Mouse (Mus musculus) midbrain, embryonic 15.5 days (tissue): Measurements from ENCODE around the gene Rasal2. TPM values are rescaled to one million over a fixed set of nuclear protein-coding genes. Genes with fewer than 3 reads are reported as not detected.

Experiments used
- ATAC-seq: fragments of 200-750 bp; cut with Nextera tagmentation; replicated peaks from 2 replicates; pipeline ENCODE4 v1.8.0; 2017; ENCODE audit warnings: moderate TSS enrichment
- H3K27ac ChIP-seq: fragments of 300-500 bp; sonication (generic); 2 replicates; pipeline ENCODE4 v1.5.1; 2015; ENCODE audit warnings: mild to moderate bottlenecking, inconsistent platforms
- H3K27me3 ChIP-seq: fragments of 300-500 bp; sonication (generic); replicated peaks from 2 replicates; pipeline ENCODE4 v1.6.1; 2015; ENCODE audit warnings: inconsistent platforms
- H3K36me3 ChIP-seq: fragments of 300-500 bp; sonication (generic); replicated peaks from 2 replicates; pipeline ENCODE4 v1.6.1; 2015; ENCODE audit warnings: inconsistent platforms
- H3K4me1 ChIP-seq: fragments of 300-500 bp; sonication (generic); 2 replicates; pipeline ENCODE4 v1.6.1; 2015; ENCODE audit warnings: inconsistent platforms
- H3K4me2 ChIP-seq: fragments of 300-500 bp; sonication (generic); 2 replicates; pipeline ENCODE4 v1.6.1; 2015; ENCODE audit warnings: inconsistent platforms, mild to moderate bottlenecking, moderate library complexity
- H3K4me3 ChIP-seq: fragments of 300-500 bp; sonication (generic); 2 replicates; pipeline ENCODE4 v1.5.1; 2015; ENCODE audit warnings: mild to moderate bottlenecking, inconsistent platforms
- H3K9ac ChIP-seq: fragments of 300-500 bp; sonication (generic); 2 replicates; pipeline ENCODE4 v1.6.1; 2015; ENCODE audit warnings: mild to moderate bottlenecking, inconsistent platforms
- H3K9me3 ChIP-seq: fragments of 300-500 bp; sonication (generic); 2 replicates; pipeline ENCODE4 v1.6.1; 2016; ENCODE audit warnings: inconsistent platforms
- WGBS: fragments of 180-500 bp; shearing (Covaris S2); methylation state at CpG from one replicate; pipeline ENCODE4 v1.1.7; 2015; ENCODE audit warnings: mixed read lengths; 5-methylcytosine and 5-hydroxymethylcytosine counted together
- polyA plus RNA-seq: library from polyadenylated mRNA; unstranded; fragments of >200 nt; fragmentation: Nextera tagmentation; extraction: Ambion mirVana; gene quantifications from 2 replicates; pipeline ENCODE4 v1.2.1, GENCODE M21; 2015

Rasal2 gene
- polyA plus RNA-seq = 50.4 and 58.7 TPM in 2 replicates

DNA sequence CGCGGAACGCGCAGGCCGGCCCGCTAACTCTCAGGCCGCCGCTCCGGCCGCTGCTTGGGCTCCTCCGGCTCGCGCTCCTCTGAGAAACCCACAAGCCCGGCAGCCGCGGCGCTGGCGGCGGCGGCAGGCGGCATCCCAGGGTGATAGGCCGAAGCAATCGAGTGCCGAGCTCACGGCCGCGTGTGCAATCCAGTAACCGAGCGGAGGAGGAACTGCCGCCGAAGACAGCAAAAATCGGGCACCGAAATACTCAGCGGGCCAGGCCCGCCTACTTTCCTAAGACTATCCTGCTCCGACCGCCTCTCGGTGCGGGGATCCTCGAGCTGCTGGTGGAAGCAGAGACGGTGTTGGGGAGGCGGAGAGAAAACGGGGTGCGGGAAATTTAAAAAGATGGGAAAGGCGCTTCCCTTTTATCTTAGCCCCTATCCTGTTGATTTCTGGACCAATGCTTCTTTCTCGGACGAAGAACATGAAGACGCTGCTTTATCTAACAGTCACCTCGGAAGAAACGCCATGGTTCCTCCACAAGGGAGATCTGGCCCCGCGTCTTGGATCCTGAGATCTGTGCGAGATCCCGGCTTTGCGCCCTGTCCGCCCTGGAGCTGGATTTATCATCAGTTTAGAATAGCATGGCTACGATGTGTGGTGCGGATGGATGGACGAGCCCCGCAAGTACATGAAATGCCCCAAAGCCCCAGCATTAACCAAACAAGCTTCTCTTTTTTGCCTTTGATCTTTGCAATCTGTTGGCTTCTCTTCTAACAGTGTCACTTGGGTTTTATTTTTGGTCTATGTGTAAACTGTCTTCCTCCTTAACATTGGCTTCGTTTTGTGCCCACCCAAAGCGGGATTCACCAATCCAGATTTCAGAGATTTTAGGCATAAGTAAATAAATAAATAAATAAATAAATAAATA is at the start of gene Rasal2:
Gene Rasal2, minus strand, starts transcription at position 142 of the 916 bp plus-strand sequence.
- Histone ChIP-seq H3K27ac (peak within 1 kb of the TSS; percentile 98), H3K27me3 (no peaks in the 10 kb centered on the region), H3K9me3 (no peaks in the 10 kb centered on the region), H3K36me3 (no peaks in the 10 kb centered on the region), H3K4me2 (peak within 1 kb of the TSS; percentile 71), H3K4me1 (peaks cover 19% of the 10 kb centered on the region), H3K9ac (peak within 1 kb of the TSS; percentile 87), H3K4me3 (peak within 1 kb of the TSS; percentile 91)
- ATAC-seq = peak; percentile 98
- under 1% methylated on average over 62 of the region's 62 CpGs for WGBS

DNA sequence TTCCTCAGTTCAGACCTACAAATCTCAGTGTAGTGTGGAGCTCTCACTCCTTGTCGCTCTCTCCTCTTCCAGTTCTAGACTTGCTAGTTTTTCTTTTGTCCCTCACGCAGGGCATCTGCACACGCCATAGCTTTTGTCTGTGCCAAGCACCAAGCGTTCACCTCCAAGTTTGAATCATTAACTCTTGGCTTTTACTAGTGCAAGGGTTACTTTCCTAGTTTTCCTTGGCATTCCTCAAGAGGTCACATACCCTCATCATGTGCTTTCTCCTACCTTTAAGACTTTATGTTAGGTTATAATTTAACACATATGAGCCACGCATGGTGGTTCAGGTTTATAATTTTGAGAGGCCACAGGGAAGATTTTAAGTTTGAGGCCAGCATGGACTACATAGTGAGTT is 48.9 kb upstream of the Rasal2 start:
- ATAC-seq = no peak
- WGBS = 93% methylated on average over 5 of the region's 5 CpGs
- Histone ChIP-seq H3K9ac (no peak overlapping the region), H3K27me3 (no peaks in the 10 kb centered on the region), H3K4me3 (no peak overlapping the region), H3K36me3 (no peaks in the 10 kb centered on the region), H3K4me2 (no peak overlapping the region), H3K9me3 (no peaks in the 10 kb centered on the region), H3K4me1 (peaks cover 10% of the 10 kb centered on the region), H3K27ac (no peak overlapping the region)

DNA sequence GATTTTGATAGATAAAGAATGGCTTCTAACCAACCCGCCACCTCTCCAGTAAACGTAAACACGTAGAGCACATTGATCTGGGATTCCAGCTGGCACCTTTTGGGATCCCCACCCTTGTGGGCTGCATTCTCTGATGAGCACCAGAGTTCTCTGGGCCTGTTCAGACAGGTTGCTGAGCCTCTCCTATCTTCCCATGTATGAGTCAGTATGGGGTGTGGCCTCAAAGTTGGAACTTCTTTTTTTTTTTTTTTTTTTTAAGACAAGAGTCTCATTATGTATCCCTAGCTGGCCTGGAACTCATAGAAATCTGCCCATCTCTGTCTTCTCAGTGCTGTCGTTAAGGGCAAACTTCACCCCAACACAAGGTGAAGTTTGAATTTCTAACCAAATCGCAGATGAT is 47.5 kb upstream of the Rasal2 start:
- Histone ChIP-seq H3K9ac (no peak overlapping the region), H3K27me3 (no peaks in the 10 kb centered on the region), H3K27ac (no peak overlapping the region), H3K4me1 (peaks cover 10% of the 10 kb centered on the region), H3K4me2 (no peak overlapping the region), H3K9me3 (no peaks in the 10 kb centered on the region), H3K36me3 (no peaks in the 10 kb centered on the region), H3K4me3 (no peak overlapping the region)
- ATAC-seq = no peak
- 94% methylated on average over 5 of the region's 5 CpGs for WGBS

DNA sequence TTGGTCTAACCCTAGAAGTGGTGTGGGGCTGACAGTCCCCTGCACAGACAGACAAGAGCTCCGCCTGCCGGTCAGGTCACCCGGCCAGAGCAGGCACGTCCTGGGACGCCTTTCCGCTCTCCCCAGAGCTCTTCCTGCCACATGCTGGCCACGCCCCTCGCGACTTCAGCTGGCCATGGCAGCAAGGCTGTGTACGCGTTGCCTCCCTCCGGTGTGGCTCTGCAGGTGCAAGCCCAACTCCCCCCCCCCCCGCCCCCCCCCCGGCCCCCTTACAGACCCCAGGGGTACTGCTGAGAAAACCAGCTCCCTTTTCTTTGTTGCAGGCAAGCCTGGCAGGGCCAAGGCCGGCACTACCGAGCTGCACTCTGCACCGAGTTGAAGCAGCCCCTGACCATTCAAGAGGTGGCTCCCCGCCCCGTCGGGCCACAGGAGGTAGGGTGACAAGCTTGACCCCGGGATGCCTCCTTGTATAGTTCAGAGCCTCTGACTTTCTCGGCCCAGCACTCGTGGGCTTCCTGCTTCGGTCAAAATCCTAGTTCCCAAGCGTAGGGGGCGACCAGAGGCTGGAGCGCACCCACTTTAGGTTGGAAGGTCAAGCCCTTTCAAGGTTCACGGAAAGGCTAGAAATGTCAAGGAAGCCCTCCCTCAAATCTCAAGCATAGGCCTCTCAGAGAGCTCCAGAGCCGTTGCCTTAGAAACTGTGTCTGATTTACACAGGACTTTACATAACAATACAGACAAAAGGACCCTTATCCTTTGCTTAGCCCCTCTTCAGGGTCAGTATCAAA is 46.2 kb upstream of the Rasal2 start, which contains the start of gene Cryzl2:
Gene Cryzl2, plus strand, starts transcription at position 157 of the 788 bp plus-strand sequence.
- Histone ChIP-seq H3K27ac (no peak within 1 kb of the TSS), H3K4me2 (peak within 1 kb of the TSS; percentile 43), H3K9ac (no peak within 1 kb of the TSS), H3K27me3 (no peaks in the 10 kb centered on the region), H3K4me3 (0 out of 2 replicates have a peak within 1 kb of the TSS, but pooled peaks have one; percentile 15), H3K9me3 (no peaks in the 10 kb centered on the region), H3K4me1 (peaks cover 10% of the 10 kb centered on the region), H3K36me3 (no peaks in the 10 kb centered on the region)
- ATAC-seq = peak; percentile 85
- WGBS = 2% methylated on average over 29 of the region's 29 CpGs

DNA sequence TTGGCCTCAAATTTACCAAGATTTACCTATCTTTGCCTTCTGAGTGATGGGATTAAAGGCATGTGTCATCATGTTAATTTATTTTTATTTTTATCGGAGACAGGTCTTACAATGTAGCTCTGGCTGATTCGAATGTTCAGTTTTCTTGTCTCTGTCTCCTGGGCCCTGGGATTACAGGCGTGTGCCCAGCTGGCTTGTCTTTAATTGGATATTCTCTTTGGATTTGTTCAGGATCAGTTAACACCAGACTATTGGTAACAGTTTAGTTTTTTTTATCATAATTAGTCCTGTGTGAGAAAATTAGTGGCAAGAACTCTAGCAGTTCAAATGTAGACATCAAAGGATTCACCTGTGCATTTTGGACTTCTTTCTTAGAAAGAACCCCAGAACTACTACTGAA is 45.4 kb upstream of the Rasal2 start:
- Histone ChIP-seq H3K27ac (no peak overlapping the region), H3K4me1 (peaks cover 14% of the 10 kb centered on the region), H3K4me2 (no peak overlapping the region), H3K4me3 (no peak overlapping the region), H3K9ac (no peak overlapping the region), H3K27me3 (no peaks in the 10 kb centered on the region), H3K36me3 (no peaks in the 10 kb centered on the region), H3K9me3 (no peaks in the 10 kb centered on the region)
- 24% methylated on average over 3 of the region's 3 CpGs for WGBS
- ATAC-seq = no peak

DNA sequence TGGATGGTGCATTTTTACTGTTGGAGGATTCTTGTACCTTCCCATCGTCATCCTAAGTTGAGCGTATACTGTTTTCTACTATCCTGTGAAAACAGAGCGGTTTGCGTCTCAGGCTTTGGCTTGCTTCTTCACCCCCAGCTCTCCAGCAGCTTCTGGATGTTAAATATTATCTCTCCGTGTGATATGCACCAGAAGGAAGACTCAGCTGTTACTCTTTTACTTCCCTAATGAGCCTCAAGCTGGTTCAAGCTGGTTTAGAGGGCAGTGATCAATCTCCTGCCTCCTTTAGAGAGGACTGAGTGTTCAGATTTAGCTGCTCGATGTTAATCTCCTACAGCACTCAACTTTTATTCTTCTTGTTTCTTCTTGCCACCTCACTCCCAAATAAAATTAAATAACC is 42.5 kb upstream of the Rasal2 start:
- Histone ChIP-seq H3K9ac (no peak overlapping the region), H3K4me2 (no peak overlapping the region), H3K27me3 (no peaks in the 10 kb centered on the region), H3K9me3 (no peaks in the 10 kb centered on the region), H3K4me3 (no peak overlapping the region), H3K27ac (no peak overlapping the region), H3K4me1 (peaks cover 28% of the 10 kb centered on the region), H3K36me3 (no peaks in the 10 kb centered on the region)
- WGBS = 83% methylated on average over 6 of the region's 6 CpGs
- ATAC-seq = no peak

DNA sequence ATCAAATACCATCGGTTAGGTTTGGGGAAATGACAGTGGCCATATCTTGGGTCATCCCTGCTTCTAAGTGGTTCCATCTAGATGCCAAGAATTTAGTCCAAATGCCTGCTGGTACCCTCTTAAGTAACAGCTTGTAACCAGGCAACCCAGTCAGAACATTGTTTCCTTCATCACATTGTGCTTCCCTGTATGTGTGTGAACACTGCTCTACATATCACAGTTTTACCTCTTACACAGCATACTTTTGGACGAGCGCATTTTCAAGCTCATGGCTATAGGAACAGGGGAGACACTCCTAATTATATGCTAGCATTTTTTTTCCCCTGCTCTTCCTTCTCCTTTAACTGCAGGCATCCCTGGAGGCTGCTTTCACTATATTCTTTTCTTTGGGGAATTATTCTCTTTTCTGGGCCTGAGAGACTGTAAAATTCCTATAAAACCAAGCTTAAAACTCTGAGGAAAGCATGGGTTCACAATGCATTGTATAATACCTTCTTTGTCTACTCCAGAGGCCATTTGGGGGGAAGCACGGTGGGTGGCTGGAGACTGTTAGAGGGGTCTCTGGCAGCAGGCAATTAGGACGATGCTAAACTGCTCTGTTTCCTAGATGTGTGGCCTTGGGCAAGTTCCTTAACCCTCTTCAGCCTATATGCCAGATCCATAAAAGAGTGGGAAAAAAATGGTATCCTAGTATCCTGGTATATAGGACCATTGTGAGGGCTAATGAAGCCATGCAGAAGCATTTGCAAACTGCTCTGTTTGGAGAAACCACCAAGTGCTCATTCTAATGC is 40.6 kb upstream of the Rasal2 start:
- no peak overlapping the region for H3K27ac ChIP-seq
- no peaks in the 10 kb centered on the region for H3K27me3 ChIP-seq
- H3K9ac ChIP-seq = no peak overlapping the region
- H3K4me3 ChIP-seq = no peak overlapping the region
- peaks cover 24% of the 10 kb centered on the region for H3K4me1 ChIP-seq
- H3K36me3 ChIP-seq = no peaks in the 10 kb centered on the region
- ATAC-seq = no peak
- H3K4me2 ChIP-seq = no peak overlapping the region
- H3K9me3 ChIP-seq = no peaks in the 10 kb centered on the region
- WGBS = 34% methylated on average over 5 of the region's 5 CpGs

DNA sequence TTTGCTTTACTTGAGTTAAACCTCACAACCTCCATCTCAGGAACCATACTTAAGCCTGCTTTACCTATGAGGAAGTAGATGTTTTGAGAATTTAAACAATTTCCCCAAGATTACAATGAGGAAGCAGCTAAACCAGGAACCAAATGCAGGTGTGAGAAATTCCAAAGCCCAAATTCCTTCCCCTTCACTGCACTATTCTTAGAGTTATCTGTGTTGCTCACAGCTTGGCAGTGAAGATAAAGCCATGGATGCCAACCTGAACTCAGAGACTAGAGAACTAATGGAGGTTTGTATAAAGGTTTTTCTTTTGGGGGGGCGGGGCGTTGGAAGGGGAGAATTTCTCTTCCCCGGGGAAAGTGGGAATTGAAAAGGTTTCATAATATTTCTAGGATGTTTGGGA is 39.9 kb upstream of the Rasal2 start:
- H3K4me1 ChIP-seq = peaks cover 28% of the 10 kb centered on the region
- WGBS = 73% methylated on average over 3 of the region's 3 CpGs
- no peaks in the 10 kb centered on the region for H3K27me3 ChIP-seq
- no peak for ATAC-seq
- no peaks in the 10 kb centered on the region for H3K9me3 ChIP-seq
- H3K27ac ChIP-seq = no peak overlapping the region
- H3K36me3 ChIP-seq = no peaks in the 10 kb centered on the region
- no peak overlapping the region for H3K9ac ChIP-seq
- no peak overlapping the region for H3K4me3 ChIP-seq
- H3K4me2 ChIP-seq = no peak overlapping the region

DNA sequence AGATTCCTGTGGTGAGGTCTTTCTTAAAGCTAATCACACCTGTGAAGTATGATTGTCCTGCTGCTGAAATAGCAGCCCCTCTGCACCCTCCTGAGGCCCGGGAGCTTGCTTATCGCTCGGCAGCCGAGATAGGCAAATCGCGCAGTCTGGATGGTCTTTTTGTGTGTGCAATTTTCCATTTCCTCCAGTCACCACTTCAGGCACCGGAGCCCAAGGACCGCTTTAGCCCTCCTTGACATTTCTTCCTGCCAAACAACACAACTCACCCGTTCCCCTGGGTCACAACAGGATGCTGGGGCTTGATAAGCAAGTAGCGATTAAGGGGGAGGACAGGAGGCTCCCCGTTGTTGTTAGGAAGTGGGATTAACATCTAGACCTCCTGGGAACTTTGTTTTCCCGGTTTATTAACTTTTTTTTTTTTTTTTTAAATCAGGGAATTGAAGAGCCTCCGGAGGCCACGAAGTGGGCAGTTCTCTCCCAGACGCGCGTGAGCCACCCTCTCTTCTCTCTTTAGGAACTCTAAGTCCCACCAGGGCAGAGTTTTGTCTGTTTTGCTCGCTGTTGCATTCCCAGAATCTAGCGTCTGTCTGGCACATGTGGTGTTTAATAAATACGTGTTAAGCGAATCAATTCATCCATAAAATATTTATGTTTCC is 37.7 kb upstream of the Rasal2 start:
- no peak overlapping the region for H3K27ac ChIP-seq
- H3K4me2 ChIP-seq = peak overlapping the region; percentile 42
- no peaks in the 10 kb centered on the region for H3K27me3 ChIP-seq
- H3K9me3 ChIP-seq = no peaks in the 10 kb centered on the region
- ATAC-seq = no peak
- H3K4me3 ChIP-seq = peak overlapping the region; percentile 1; the same call in 1 of the 2 replicates
- WGBS = 3% methylated on average over 21 of the region's 21 CpGs
- H3K9ac ChIP-seq = no peak overlapping the region
- H3K36me3 ChIP-seq = no peaks in the 10 kb centered on the region
- peaks cover 30% of the 10 kb centered on the region for H3K4me1 ChIP-seq

DNA sequence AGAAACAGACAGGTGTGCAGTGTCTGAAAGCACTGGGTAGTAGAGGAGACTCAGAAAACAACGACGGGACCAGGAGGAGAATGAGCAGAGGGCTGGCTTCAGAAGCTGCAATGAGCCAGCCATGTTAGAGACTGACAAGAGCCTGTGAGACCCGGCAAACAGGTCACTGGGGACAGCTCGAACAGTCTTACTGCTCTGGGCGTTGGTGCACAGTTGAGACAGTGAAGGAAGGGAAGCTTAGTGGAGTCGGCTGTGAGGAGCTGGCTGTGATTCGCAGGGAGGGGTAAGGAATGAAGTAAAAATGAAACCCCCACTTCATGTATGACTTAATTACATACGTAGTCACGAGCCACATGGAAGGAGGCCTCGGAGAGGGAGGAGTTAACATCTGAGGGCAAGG is 37.1 kb upstream of the Rasal2 start:
- no peak for ATAC-seq
- Histone ChIP-seq H3K4me1 (peaks cover 31% of the 10 kb centered on the region), H3K9ac (0 out of 2 replicates have a peak overlapping the region, but pooled peaks have one; percentile 15), H3K27me3 (no peaks in the 10 kb centered on the region), H3K4me2 (peak overlapping the region; percentile 42), H3K27ac (no peak overlapping the region), H3K9me3 (no peaks in the 10 kb centered on the region), H3K4me3 (peak overlapping the region; percentile 1; the same call in 1 of the 2 replicates), H3K36me3 (no peaks in the 10 kb centered on the region)
- WGBS = 9% methylated on average over 10 of the region's 10 CpGs

DNA sequence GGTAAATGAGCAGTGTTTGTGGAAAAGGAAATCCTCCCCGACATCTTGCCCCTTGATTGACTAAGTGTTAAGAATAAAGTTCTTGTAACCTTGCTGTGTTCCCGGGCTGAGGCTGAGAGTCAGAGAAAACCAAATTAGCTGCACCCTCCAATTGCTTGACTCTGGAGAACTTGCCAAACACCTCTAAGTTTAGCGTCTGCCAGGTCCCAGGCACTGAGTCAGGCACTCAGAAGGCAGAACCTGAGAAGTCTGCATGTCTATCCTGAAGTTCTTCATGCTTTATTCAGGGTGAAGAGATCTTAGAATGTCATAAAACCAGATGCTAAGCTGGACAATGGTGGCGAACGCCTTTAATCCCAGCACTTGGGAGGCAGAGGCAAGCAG is 36.4 kb upstream of the Rasal2 start:
- H3K4me3 ChIP-seq = no peak overlapping the region
- ATAC-seq = no peak
- WGBS = 67% methylated on average over 5 of the region's 5 CpGs
- no peak overlapping the region for H3K4me2 ChIP-seq
- H3K27ac ChIP-seq = no peak overlapping the region
- no peaks in the 10 kb centered on the region for H3K27me3 ChIP-seq
- H3K36me3 ChIP-seq = no peaks in the 10 kb centered on the region
- H3K9me3 ChIP-seq = no peaks in the 10 kb centered on the region
- H3K9ac ChIP-seq = no peak overlapping the region
- peaks cover 38% of the 10 kb centered on the region for H3K4me1 ChIP-seq
